Comparison of ENCODE assay signal across 12 mouse cellular contexts in genomic region chr9:118713515-118713914, GRCm38 (mm10).
"Had no signal": no experiment of that assay in that cellular context is flagged by ENCODE, and none has a peak within 500 bp of the region (broad histone marks: within the 10 kb centered on the region; RNA-seq: fewer than 3 reads in every experiment).

No protein-coding gene starts in this region.

- ATAC-seq: midbrain, embryonic 13.5 days had no signal

- H3K9me3 ChIP-seq: hindbrain, embryonic 15.5 days; limb, embryonic 12.5 days; limb, embryonic 15.5 days; liver, embryonic 13.5 days; midbrain, embryonic 10.5 days had no signal

- DNase-seq: kidney, adult 2 months; kidney, postnatal 10 days; kidney, postnatal 36 days; left cerebral cortex, postnatal 4 days; liver, embryonic 13.5 days; thymus, postnatal 25 days had no signal

- H3K4me2 ChIP-seq: hindbrain, embryonic 15.5 days; limb, embryonic 12.5 days; limb, embryonic 15.5 days; liver, embryonic 13.5 days; midbrain, embryonic 13.5 days had no signal

- H3K4me3 ChIP-seq: hindbrain, embryonic 15.5 days; limb, embryonic 12.5 days; limb, embryonic 15.5 days; liver, embryonic 13.5 days; megakaryocyte, embryonic 14.5 days; midbrain, embryonic 10.5 days; midbrain, embryonic 13.5 days had no signal

- H3K9ac ChIP-seq: hindbrain, embryonic 15.5 days; limb, embryonic 12.5 days; limb, embryonic 15.5 days; liver, embryonic 13.5 days; midbrain, embryonic 13.5 days had no signal

- H3K27me3 ChIP-seq: hindbrain, embryonic 15.5 days; limb, embryonic 12.5 days; limb, embryonic 15.5 days; liver, embryonic 13.5 days; midbrain, embryonic 13.5 days had no signal

- H3K27ac ChIP-seq: hindbrain, embryonic 15.5 days; limb, embryonic 12.5 days; limb, embryonic 15.5 days; liver, embryonic 13.5 days; midbrain, embryonic 10.5 days; midbrain, embryonic 13.5 days had no signal

- H3K4me1 ChIP-seq: hindbrain, embryonic 15.5 days; liver, embryonic 13.5 days; midbrain, embryonic 10.5 days; midbrain, embryonic 13.5 days had no signal

- H3K36me3 ChIP-seq: hindbrain, embryonic 15.5 days; liver, embryonic 13.5 days; midbrain, embryonic 10.5 days; midbrain, embryonic 13.5 days had no signal
